Mouse (Mus musculus): Measurements from ENCODE around the gene Gm7173.

Gene Gm7173

DNA sequence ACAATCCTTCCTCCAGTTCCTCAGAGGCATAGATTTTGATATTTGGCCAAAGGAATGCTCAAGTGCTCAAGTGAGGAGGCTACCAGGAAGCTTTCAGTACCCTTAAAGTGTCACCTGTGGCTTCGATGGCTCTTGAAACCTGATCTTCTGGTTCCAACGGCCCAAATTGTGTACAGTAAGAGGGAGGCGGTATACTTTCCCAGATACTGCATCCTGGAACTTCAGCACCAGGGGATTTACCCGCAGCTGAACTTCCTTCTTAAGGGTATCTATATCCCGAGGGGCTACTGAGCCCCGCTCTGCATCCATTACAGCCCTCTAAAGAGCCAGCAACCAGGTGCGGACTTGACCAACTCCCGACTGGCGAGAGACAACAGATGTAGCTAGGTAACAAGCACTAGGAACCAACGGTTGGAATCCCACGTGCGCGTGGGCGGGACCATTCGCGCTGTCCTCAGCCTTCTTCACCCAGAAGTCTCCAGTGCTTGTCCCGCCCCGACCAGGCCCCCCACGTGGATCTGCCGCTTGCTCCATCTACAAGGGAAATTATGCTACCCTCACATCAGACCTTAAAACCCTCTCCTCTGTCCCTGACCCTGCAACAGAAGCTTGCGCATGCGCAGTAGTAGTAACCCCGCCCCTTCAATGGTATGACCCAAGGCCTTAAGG lies at the start of gene Gm7173:
TSS of gene Gm7173 (minus strand) at position 309 of the 669 bp plus-strand sequence.
- DNase-seq (ENCODE audit: low spot score in 2 of 2): peak; percentile 8 to 12

DNA sequence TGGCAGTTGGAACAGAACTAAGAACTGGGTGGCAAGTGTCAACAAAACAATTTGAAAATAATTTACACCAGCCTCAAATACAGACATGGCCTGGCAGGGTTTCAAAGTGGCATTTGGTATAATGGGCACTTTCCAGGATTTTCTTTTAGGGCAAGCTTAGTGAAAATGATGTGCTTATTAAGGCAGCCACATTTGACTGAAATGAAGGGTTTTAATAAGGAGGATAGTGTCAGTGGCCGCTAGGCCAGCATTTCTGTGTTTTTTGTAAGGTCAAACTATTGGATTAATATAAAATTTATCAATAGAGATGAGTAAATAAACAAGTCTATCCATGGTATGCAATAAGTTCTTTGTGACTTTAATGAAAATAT lies 546 bp upstream of the Gm7173 start:
- DNase-seq (ENCODE audit: low spot score in 2 of 2): no peak

GRCm38 (mm10) chrX:79316790-79317189 lies 200.3 kb downstream of the Gm7173 start:
- no peak for DNase-seq (ENCODE audit: low spot score in 2 of 2)
